Mouse (Mus musculus) gastrocnemius, adult 8-10 months (tissue): ENCODE measurements around the gene Ccl24. TPM values are rescaled to one million over a fixed set of nuclear protein-coding genes. Genes with fewer than 3 reads are reported as not detected.
"Not testable (repeated sequence)": the region's sequence is repeated elsewhere in the genome, so short reads cannot be mapped to it uniquely, and the experiment has no call there.

Experiments used
- DNase-seq, 2 experiments: peaks; one replicate each; pipeline ENCODE4 v3.0.0; 2022; ENCODE audit warnings: low spot score in 2 of 2
- total RNA-seq, 4 experiments: library from RNA; stranded (reverse); gene quantifications; 2 replicates each; pipeline ENCODE4 v1.2.4; 2022

Ccl24 gene
- 1 to 10 TPM in 2 of 4 experiments, under 1 TPM in 1, not detected in 1; 0.44 to 2.6 (median 1.2) TPM for total RNA-seq

DNA sequence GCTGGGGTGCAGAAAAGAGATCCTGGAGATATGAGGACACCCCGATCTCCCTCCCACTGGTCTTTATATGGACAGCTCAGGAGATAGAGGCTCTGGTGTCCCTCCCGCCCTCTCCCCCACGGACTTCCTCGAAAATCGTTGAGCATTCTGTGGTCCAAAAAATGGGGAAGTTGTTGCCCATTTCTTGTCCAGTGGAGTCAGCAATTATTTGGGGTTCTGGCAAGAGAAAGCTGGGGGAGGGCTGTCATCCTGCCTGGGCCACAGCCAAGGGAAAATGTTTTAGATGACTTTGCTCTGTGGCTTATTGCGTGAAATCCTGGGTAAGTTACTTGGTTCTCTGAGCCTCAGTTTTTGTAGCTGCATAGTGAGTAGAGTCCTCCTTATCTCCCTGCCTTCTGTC is at the start of gene Ccl24:
Gene Ccl24 (minus strand): TSS at position 44 of the 400 bp plus-strand sequence.
- no peak for DNase-seq

DNA sequence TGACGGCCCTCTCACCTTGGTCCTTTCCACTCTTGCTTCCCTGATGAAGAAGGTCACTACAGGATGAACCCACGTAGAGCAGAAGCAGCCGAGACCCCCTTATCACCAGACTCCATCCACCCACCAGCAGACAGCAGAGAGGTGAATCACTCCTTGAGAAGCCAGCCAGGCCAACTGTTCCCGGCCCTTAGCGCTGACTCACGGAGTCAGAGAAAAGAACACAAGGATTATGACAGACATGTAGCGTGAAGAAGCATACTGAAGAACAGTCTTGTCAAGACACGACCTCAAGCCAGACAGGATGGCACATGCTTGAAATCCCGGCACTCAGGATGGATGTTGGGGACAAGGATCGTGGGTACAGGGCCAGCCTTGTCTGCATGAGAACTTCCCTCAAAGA is 48.9 kb upstream of the Ccl24 start:
- DNase-seq: no peak

GRCm38 (mm10) chr5:135620526-135620925 is 47.7 kb upstream of the Ccl24 start:
- no peak for DNase-seq

- not testable (repeated sequence) for DNase-seq
These were observed 46.9 kb upstream of the Ccl24 start for GRCm38 (mm10) chr5:135619741-135620140.

GRCm38 (mm10) chr5:135609794-135610193 is 36.9 kb upstream of the Ccl24 start:
- no peak for DNase-seq

GRCm38 (mm10) chr5:135607581-135607980 is 34.7 kb upstream of the Ccl24 start:
- DNase-seq: no peak

- DNase-seq: not testable (repeated sequence)
These were observed 33.9 kb upstream of the Ccl24 start for GRCm38 (mm10) chr5:135606717-135607116.

- DNase-seq: not testable (repeated sequence)
These were observed 31.8 kb upstream of the Ccl24 start for GRCm38 (mm10) chr5:135604643-135605042.

DNA sequence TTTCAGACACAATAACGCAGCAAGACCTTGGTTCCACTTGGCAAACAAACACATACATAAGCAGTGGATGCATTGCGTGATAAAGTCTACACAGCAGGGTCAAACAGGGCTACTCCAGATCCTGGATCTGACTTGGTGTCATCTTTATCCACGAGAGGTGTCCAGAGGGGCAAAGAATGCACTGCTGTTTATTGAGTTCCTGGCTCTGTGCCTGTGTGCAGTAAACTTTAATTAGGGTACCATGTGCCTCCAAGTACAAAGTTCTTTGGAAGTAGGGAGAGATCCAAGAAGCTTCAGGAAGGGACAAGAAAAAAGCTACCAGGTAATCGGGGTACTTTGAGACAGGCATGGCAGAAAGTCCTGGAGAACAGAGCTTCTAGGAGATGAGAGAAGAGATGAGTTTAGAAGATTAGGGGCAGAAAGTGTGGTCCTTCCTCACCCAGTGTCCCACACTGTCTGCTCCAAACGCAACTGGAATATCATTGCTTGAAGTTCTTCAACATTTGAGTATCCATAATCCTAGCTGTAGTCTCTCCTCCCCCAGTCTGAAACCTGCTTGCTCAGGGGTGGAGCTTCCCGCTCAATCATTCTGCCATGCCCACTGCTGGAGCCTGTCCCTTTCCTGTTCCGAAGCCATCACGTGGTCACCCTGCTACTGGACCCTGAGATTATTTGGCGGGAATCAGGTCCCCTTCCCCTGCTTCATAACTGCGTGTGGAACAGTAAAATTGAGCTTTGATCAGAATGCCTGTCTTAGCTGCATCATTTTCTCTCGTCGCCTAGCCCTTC is 17.3 kb upstream of the Ccl24 start:
- DNase-seq: no peak

GRCm38 (mm10) chr5:135587764-135588163 is 14.9 kb upstream of the Ccl24 start:
- DNase-seq: no peak

- no peak for DNase-seq
These were observed 12.8 kb upstream of the Ccl24 start for GRCm38 (mm10) chr5:135585691-135586090.

DNA sequence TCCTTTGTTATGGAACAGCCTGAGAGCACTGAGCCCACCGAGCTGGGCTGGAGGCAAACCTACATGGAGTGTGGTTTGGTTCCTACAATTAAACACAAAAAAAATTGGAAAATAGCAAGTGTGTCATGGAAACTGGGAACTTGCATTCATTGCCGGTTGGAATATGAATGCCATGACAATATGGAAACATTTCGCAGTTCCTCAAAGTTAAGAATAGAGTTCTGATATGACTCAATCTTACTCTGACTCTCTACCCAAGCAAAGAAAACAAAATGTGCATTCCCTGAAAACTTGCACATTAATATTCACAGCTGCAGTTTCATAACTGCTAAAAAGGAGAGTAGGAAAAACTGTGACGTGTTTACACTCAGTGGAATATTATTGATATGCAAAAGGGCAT is 9.5 kb upstream of the Ccl24 start:
- DNase-seq: no peak

GRCm38 (mm10) chr5:135579331-135579751 is 6.5 kb upstream of the Ccl24 start:
- no peak for DNase-seq

DNA sequence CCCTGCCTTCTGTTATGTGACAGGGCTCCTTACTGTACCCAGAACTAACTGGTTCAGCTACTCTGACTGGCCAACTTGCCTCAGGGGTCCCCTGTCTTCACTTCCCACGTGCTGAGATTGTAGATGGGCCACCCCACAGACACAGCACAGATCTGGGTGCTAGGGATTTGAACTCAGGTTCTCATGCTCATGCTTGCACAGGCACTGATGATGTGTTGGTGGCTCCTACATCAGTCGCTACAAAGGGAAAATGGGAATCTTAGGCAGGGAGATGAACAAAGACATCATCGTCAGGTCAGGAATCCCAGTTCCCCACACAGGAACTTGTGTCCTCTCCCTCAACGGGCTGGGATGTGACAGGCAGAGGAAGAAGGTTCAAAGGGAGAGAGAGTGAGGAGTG is 3.2 kb upstream of the Ccl24 start:
- DNase-seq: no peak

DNA sequence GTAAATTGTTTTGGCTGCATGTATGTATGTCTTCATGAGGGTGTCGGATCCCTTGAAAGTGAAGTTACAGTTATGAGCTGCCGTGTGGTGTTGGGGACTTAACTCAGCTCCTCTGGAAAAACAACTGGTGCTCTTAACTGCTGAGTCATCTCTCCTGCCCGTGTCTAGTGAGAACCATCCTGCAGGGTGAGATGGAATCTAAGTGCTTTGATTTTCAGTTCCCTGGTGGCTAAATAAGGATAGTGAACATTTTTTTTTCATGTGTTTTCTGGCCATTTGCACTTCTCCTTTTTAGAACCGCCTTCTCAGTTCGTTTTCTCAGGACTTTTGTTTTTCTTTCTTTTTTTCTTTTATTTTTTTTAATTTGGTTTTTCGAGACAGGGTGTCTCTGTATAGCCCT is 4.2 kb downstream of the Ccl24 start:
- DNase-seq: no peak

DNA sequence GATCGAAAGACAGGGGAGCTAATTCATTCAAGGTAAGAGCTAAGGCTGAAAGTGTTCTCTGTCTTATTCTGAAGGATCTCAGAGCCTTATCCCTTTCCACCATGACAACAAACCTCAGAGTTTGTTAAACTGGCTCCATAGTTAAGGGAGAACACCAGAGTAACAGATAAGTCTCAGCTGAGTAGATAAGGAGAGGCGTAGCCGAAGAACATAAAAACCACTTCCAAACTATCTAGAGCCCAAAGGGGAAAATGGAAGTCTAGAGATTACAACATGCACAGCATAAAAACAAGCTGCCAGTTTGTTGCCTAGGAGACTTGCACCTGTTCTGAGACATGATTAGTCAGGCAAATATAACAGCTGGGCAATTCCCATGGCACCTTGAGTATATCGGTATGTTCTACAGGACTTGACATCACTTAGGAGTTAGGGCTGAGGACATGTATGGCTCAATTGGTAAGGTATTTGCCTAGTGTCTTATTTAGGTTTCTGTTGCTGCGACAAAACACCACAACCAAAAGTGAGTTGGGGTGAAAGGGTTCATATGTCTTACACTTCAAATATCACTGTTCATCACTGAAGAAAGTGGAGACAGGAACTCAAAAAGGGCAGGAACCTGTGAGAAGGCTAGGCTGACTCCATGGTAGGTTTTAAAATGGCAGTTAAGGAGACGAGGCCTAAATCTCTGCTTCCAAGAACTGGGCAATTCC is 5.1 kb downstream of the Ccl24 start:
- DNase-seq: no peak

DNA sequence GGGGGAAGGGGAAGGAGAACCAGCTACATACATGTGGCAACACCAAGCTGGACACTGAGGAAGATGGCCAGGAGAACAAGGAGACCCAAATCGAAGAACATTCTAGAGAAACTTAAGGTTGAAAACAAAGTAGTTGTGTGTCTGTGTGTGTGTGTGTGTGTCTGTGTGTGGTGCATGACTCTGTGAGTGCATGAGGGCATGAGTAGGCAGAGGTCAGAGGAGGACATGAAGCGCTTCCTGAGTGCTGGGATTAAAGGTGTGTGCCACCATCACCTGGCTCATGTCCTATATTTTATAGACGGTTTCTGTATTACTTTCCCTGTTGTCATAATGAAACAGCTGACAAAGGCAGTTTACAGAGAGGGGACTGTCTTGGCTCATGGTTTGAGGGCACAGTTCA is 9.4 kb downstream of the Ccl24 start, which contains the start of gene Ccl26:
Gene Ccl26 (minus strand): TSS at position 101 of the 400 bp plus-strand sequence.
- no peak for DNase-seq

DNA sequence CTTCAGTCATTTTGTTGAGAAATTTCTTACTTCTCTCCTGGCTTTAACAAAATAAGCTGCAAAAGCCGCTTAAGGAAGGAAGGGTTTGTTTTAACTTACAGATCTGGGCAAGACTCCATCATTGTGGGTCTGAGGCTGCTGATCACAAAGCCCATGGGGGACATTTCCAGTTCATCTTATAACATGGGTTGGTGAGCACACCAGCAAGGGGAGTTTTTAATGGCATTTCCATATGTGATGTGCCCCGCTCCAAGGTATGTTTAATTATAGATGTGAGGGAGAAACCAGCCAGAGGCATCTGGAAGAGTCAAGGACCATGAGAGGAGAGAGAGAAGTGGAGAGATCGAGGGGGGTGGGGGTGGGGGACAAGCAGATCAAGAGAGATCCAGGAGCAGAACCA is 15.2 kb downstream of the Ccl24 start:
- DNase-seq: no peak

DNA sequence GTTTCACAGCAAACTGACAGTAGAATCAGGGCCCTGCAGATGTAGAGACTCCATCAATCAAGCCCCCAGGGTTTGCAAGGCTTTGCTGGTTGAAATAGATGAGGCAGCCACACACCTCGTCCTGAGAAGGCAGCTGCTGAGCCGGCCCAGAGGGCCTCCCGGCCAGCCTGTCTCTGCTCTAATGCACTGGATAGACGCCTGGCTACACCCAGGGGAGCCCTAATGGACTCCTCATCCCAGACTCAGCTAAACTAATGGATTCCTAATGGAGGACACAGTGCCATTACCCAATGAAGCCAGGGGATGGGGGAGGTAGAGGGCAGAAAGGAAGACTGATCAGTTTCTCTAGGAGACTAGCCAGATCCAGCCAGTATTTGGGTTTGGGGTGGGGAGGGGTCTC is 15.8 kb downstream of the Ccl24 start:
- DNase-seq: no peak

GRCm38 (mm10) chr5:135556259-135556658 is 16.6 kb downstream of the Ccl24 start:
- no peak for DNase-seq

DNA sequence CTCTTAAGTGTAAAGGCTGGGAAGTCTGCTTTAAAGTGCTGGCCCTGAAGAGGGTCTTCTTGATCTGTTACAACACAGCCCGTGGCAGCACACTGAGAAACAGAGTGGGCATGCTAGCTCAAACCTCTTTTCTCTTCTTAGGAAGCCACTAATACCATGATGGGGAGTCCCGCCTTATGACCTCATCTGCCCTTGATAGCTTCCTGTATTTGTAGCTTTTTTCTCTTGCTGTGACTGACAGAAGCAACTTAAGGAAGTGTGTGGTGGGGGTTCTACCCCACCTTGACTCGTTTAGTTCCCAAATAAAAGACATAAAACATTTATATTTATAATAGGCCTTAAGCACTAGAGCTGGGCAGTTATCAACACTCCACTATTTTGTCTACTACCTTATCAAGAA is 21.3 kb downstream of the Ccl24 start:
- no peak for DNase-seq

DNA sequence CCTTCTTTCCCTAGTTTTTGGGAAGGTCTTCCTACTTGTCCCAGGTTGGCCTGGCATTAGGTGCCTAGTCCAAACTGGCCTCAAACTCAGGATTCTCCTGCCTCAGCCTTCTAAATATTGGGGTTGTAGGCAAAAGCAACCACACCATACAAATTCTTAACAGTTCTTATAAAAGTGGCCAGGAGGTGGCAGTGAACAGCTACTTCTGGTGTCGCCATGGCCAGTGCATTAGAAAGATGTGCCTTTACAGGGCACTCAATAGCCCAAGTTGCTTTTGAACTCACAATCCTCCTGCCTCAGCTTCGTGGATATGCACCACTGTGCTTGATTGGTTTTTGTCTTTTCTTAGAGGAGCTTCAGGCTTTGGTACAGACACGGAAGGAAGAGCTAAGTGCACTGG is 21.9 kb downstream of the Ccl24 start:
- no peak for DNase-seq

GRCm38 (mm10) chr5:135547990-135548389 is 24.9 kb downstream of the Ccl24 start:
- DNase-seq: no peak
